Mouse (Mus musculus): ENCODE measurements around the gene Tgif1. TPM values are rescaled to one million over a fixed set of nuclear protein-coding genes. Genes with fewer than 3 reads are reported as not detected.

Gene Tgif1
- polyA plus RNA-seq, 1 experiment from 2014 or later: 90.4 TPM

GRCm38 (mm10) chr17:70826227-70826626 lies 27.1 kb downstream of the Tgif1 start:
- no peak overlapping the region for H3K27ac ChIP-seq (ENCODE audit: low read length)
- H3K27me3 ChIP-seq (ENCODE audit: insufficient read depth, low read length): peaks cover 3% of the 10 kb centered on the region; the same call in 1 of the 2 replicates
- no peak for ATAC-seq (ENCODE audit: low FRiP score, low TSS enrichment)
- H3K36me3 ChIP-seq (ENCODE audit: insufficient read depth, low read length): no peaks in the 10 kb centered on the region
- H3K9me3 ChIP-seq (ENCODE audit: low read length): no peaks in the 10 kb centered on the region
- WGBS: 85% methylated on average over 12 of the region's 12 CpGs
- no peaks in the 10 kb centered on the region for H3K4me1 ChIP-seq (ENCODE audit: insufficient read depth, low read length)
- no peak overlapping the region for H3K4me3 ChIP-seq (ENCODE audit: low read length)
- no peak overlapping the region for H3K4me2 ChIP-seq (replicated peaks; ENCODE audit: low read depth, low read length)
- H3K9ac ChIP-seq (replicated peaks; ENCODE audit: low read length): no peak overlapping the region

- H3K4me2 ChIP-seq (replicated peaks; ENCODE audit: low read depth, low read length): no peak overlapping the region
- H3K27ac ChIP-seq (ENCODE audit: low read length): no peak overlapping the region
- ATAC-seq (ENCODE audit: low FRiP score, low TSS enrichment): no peak
- no peaks in the 10 kb centered on the region for H3K36me3 ChIP-seq (ENCODE audit: insufficient read depth, low read length)
- H3K9ac ChIP-seq (replicated peaks; ENCODE audit: low read length): no peak overlapping the region
- no peak overlapping the region for H3K4me3 ChIP-seq (ENCODE audit: low read length)
- WGBS: 85% methylated on average over 8 of the region's 8 CpGs
- no peaks in the 10 kb centered on the region for H3K9me3 ChIP-seq (ENCODE audit: low read length)
- H3K27me3 ChIP-seq (ENCODE audit: insufficient read depth, low read length): peaks cover 20% of the 10 kb centered on the region
- H3K4me1 ChIP-seq (ENCODE audit: insufficient read depth, low read length): no peaks in the 10 kb centered on the region
Measured at GRCm38 (mm10) chr17:70823083-70823482, 30.3 kb downstream of the Tgif1 start.

GRCm38 (mm10) chr17:70817862-70818451 lies 35.4 kb downstream of the Tgif1 start:
- Histone ChIP-seq H3K4me1 (ENCODE audit: insufficient read depth, low read length) (peaks cover 6% of the 10 kb centered on the region; the same call in 1 of the 2 replicates), H3K9ac (replicated peaks; ENCODE audit: low read length) (peak overlapping the region; percentile 68), H3K4me2 (replicated peaks; ENCODE audit: low read depth, low read length) (peak overlapping the region; percentile 91), H3K27ac (ENCODE audit: low read length) (no peak overlapping the region), H3K36me3 (ENCODE audit: insufficient read depth, low read length) (no peaks in the 10 kb centered on the region), H3K4me3 (ENCODE audit: low read length) (peak overlapping the region; percentile 61), H3K27me3 (ENCODE audit: insufficient read depth, low read length) (peaks cover 33% of the 10 kb centered on the region), H3K9me3 (ENCODE audit: low read length) (no peaks in the 10 kb centered on the region)
- WGBS: 3% methylated on average over 37 of the region's 51 CpGs
- ATAC-seq (ENCODE audit: low FRiP score, low TSS enrichment): peak; percentile 70

- WGBS: 82% methylated on average over 8 of the region's 8 CpGs
- no peak overlapping the region for H3K9ac ChIP-seq (replicated peaks; ENCODE audit: low read length)
Measured at GRCm38 (mm10) chr17:70815001-70815400, 38.3 kb downstream of the Tgif1 start.

GRCm38 (mm10) chr17:70810795-70811194 lies 42.6 kb downstream of the Tgif1 start:
- H3K9ac ChIP-seq (replicated peaks; ENCODE audit: low read length): no peak overlapping the region
- H3K27ac ChIP-seq (ENCODE audit: low read length): no peak overlapping the region
- peaks cover 10% of the 10 kb centered on the region; the same call in 1 of the 2 replicates for H3K4me1 ChIP-seq (ENCODE audit: insufficient read depth, low read length)
- H3K36me3 ChIP-seq (ENCODE audit: insufficient read depth, low read length): no peaks in the 10 kb centered on the region
- H3K27me3 ChIP-seq (ENCODE audit: insufficient read depth, low read length): no peaks in the 10 kb centered on the region
- ATAC-seq (ENCODE audit: low FRiP score, low TSS enrichment): peak; percentile 72; the same call in 1 of the 2 replicates
- no peak overlapping the region for H3K4me2 ChIP-seq (replicated peaks; ENCODE audit: low read depth, low read length)
- WGBS: 55% methylated on average over 5 of the region's 5 CpGs
- no peaks in the 10 kb centered on the region for H3K9me3 ChIP-seq (ENCODE audit: low read length)
- H3K4me3 ChIP-seq (ENCODE audit: low read length): no peak overlapping the region

More at GRCm38 (mm10) chr17:70815001-70815400, 38.3 kb downstream of the Tgif1 start:
- Histone ChIP-seq H3K4me2 (replicated peaks; ENCODE audit: low read depth, low read length) (no peak overlapping the region), H3K27me3 (ENCODE audit: insufficient read depth, low read length) (peaks cover 27% of the 10 kb centered on the region), H3K4me3 (ENCODE audit: low read length) (no peak overlapping the region), H3K4me1 (ENCODE audit: insufficient read depth, low read length) (peaks cover 6% of the 10 kb centered on the region; the same call in 1 of the 2 replicates), H3K36me3 (ENCODE audit: insufficient read depth, low read length) (no peaks in the 10 kb centered on the region), H3K27ac (ENCODE audit: low read length) (no peak overlapping the region), H3K9me3 (ENCODE audit: low read length) (no peaks in the 10 kb centered on the region)
- ATAC-seq (ENCODE audit: low FRiP score, low TSS enrichment): no peak

GRCm38 (mm10) chr17:70809776-70810175 lies 43.6 kb downstream of the Tgif1 start:
- Histone ChIP-seq H3K27me3 (ENCODE audit: insufficient read depth, low read length) (no peaks in the 10 kb centered on the region), H3K9ac (replicated peaks; ENCODE audit: low read length) (no peak overlapping the region), H3K4me3 (ENCODE audit: low read length) (no peak overlapping the region), H3K9me3 (ENCODE audit: low read length) (no peaks in the 10 kb centered on the region), H3K4me2 (replicated peaks; ENCODE audit: low read depth, low read length) (no peak overlapping the region), H3K27ac (ENCODE audit: low read length) (no peak overlapping the region), H3K4me1 (ENCODE audit: insufficient read depth, low read length) (peaks cover 10% of the 10 kb centered on the region; the same call in 1 of the 2 replicates), H3K36me3 (ENCODE audit: insufficient read depth, low read length) (no peaks in the 10 kb centered on the region)
- WGBS: 15% methylated on average over 3 of the region's 3 CpGs
- no peak; the same call in 1 of the 2 replicates for ATAC-seq (ENCODE audit: low FRiP score, low TSS enrichment)

- ATAC-seq (ENCODE audit: low FRiP score, low TSS enrichment): no peak
- no peak overlapping the region for H3K27ac ChIP-seq (ENCODE audit: low read length)
- no peaks in the 10 kb centered on the region for H3K36me3 ChIP-seq (ENCODE audit: insufficient read depth, low read length)
- H3K4me2 ChIP-seq (replicated peaks; ENCODE audit: low read depth, low read length): peak overlapping the region; percentile 25
- H3K9me3 ChIP-seq (ENCODE audit: low read length): no peaks in the 10 kb centered on the region
- 41% methylated on average over 14 of the region's 14 CpGs for WGBS
- H3K9ac ChIP-seq (replicated peaks; ENCODE audit: low read length): no peak overlapping the region
- peaks cover 10% of the 10 kb centered on the region; the same call in 1 of the 2 replicates for H3K4me1 ChIP-seq (ENCODE audit: insufficient read depth, low read length)
- H3K27me3 ChIP-seq (ENCODE audit: insufficient read depth, low read length): no peaks in the 10 kb centered on the region
- no peak overlapping the region for H3K4me3 ChIP-seq (ENCODE audit: low read length)
Measured at GRCm38 (mm10) chr17:70808837-70809236, 44.5 kb downstream of the Tgif1 start.

GRCm38 (mm10) chr17:70807885-70808284 lies 45.5 kb downstream of the Tgif1 start:
- Histone ChIP-seq H3K4me3 (ENCODE audit: low read length) (no peak overlapping the region), H3K36me3 (ENCODE audit: insufficient read depth, low read length) (no peaks in the 10 kb centered on the region), H3K4me2 (replicated peaks; ENCODE audit: low read depth, low read length) (no peak overlapping the region), H3K9me3 (ENCODE audit: low read length) (no peaks in the 10 kb centered on the region), H3K27ac (ENCODE audit: low read length) (no peak overlapping the region), H3K4me1 (ENCODE audit: insufficient read depth, low read length) (peaks cover 10% of the 10 kb centered on the region; the same call in 1 of the 2 replicates), H3K27me3 (ENCODE audit: insufficient read depth, low read length) (no peaks in the 10 kb centered on the region), H3K9ac (replicated peaks; ENCODE audit: low read length) (no peak overlapping the region)
- 100% methylated on average over 1 of the region's 1 CpGs for WGBS
- no peak for ATAC-seq (ENCODE audit: low FRiP score, low TSS enrichment)

- 80% methylated on average over 2 of the region's 2 CpGs for WGBS
Measured at GRCm38 (mm10) chr17:70806600-70806999, 46.7 kb downstream of the Tgif1 start.

GRCm38 (mm10) chr17:70805866-70806265 lies 47.5 kb downstream of the Tgif1 start:
- H3K27me3 ChIP-seq (ENCODE audit: insufficient read depth, low read length): no peaks in the 10 kb centered on the region
- H3K9me3 ChIP-seq (ENCODE audit: low read length): no peaks in the 10 kb centered on the region
- H3K36me3 ChIP-seq (ENCODE audit: insufficient read depth, low read length): no peaks in the 10 kb centered on the region
- H3K9ac ChIP-seq (replicated peaks; ENCODE audit: low read length): no peak overlapping the region
- H3K4me1 ChIP-seq (ENCODE audit: insufficient read depth, low read length): peaks cover 10% of the 10 kb centered on the region; the same call in 1 of the 2 replicates
- H3K4me3 ChIP-seq (ENCODE audit: low read length): no peak overlapping the region
- no peak overlapping the region for H3K27ac ChIP-seq (ENCODE audit: low read length)
- no peak for ATAC-seq (ENCODE audit: low FRiP score, low TSS enrichment)
- no peak overlapping the region for H3K4me2 ChIP-seq (replicated peaks; ENCODE audit: low read depth, low read length)
- WGBS: 90% methylated on average over 9 of the region's 9 CpGs

More at GRCm38 (mm10) chr17:70806600-70806999, 46.7 kb downstream of the Tgif1 start:
- H3K4me1 ChIP-seq (ENCODE audit: insufficient read depth, low read length): peaks cover 10% of the 10 kb centered on the region; the same call in 1 of the 2 replicates
- no peak overlapping the region for H3K9ac ChIP-seq (replicated peaks; ENCODE audit: low read length)
- ATAC-seq (ENCODE audit: low FRiP score, low TSS enrichment): no peak
- H3K9me3 ChIP-seq (ENCODE audit: low read length): no peaks in the 10 kb centered on the region
- H3K36me3 ChIP-seq (ENCODE audit: insufficient read depth, low read length): no peaks in the 10 kb centered on the region
- H3K4me2 ChIP-seq (replicated peaks; ENCODE audit: low read depth, low read length): no peak overlapping the region
- no peak overlapping the region for H3K27ac ChIP-seq (ENCODE audit: low read length)
- no peaks in the 10 kb centered on the region for H3K27me3 ChIP-seq (ENCODE audit: insufficient read depth, low read length)
- no peak overlapping the region for H3K4me3 ChIP-seq (ENCODE audit: low read length)

All from kidney, embryonic 16.5 days (tissue).